Comparison of ENCODE assay signal across 23 mouse cellular contexts in the genomic region with DNA sequence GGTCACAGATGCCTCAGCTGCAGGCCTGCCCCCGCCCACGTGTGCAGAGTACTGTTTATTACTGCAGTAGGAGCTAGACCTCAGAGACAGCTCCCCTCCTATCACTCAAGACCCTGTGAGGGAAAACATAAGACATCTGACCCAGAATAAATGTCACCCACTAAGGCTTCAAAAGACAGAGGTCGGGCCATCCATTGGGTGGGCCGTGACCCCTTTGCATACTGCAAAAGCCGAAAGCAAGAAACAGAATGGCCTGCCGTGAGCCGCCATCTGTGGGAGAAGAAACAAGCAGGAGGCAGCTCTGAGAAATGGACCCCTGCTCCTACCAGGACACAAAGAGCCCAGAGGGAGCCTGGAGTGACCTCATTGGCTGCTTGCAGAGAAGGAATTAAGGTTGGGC. TPM values are rescaled to one million over a fixed set of nuclear protein-coding genes. Genes with fewer than 3 reads are reported as not detected.
A peak's percentile ranks its signal among the peaks of the same experiment; 100 is the strongest.
DNase-seq lines count a peak whose midpoint lies in the region; ATAC-seq lines count a peak whose summit lies in the region.
"Had no signal": no experiment of that assay in that cellular context is flagged by ENCODE, and none has a peak within 500 bp of the region (broad histone marks: within the 10 kb centered on the region; RNA-seq: fewer than 3 reads in every experiment).

No protein-coding gene starts in this region.

- H3K4me3 ChIP-seq in hindbrain, embryonic 10.5 days, result no peak overlapping the region
- H3K4me3 ChIP-seq in hindbrain, embryonic 11.5 days (ENCODE audit: low read depth, low read length), result no peak overlapping the region
- H3K4me3 ChIP-seq: embryonic facial prominence, embryonic 10.5 days; embryonic facial prominence, embryonic 12.5 days; forebrain, embryonic 13.5 days; forebrain, embryonic 15.5 days had no signal

- H3K4me2 ChIP-seq in hindbrain, embryonic 11.5 days (replicated peaks; ENCODE audit: low read depth, low read length), result no peak overlapping the region
- H3K4me2 ChIP-seq: embryonic facial prominence, embryonic 12.5 days; forebrain, embryonic 13.5 days; forebrain, embryonic 15.5 days had no signal

- peaks cover 23% of the 10 kb centered on the region for H3K4me1 ChIP-seq in hindbrain, embryonic 10.5 days (replicated peaks)
- H3K4me1 ChIP-seq in hindbrain, embryonic 11.5 days (replicated peaks; ENCODE audit: control insufficient read depth, insufficient read depth, low read length), result no peaks in the 10 kb centered on the region

- no peak overlapping the region for H3K27ac ChIP-seq in hindbrain, embryonic 10.5 days
- no peak overlapping the region for H3K27ac ChIP-seq in hindbrain, embryonic 11.5 days (ENCODE audit: low read depth, low read length)
- H3K27ac ChIP-seq: embryonic facial prominence, embryonic 10.5 days; embryonic facial prominence, embryonic 12.5 days; forebrain, embryonic 13.5 days; forebrain, embryonic 15.5 days had no signal

- no peak overlapping the region for H3K9ac ChIP-seq in hindbrain, embryonic 11.5 days (ENCODE audit: low read depth, low read length)
- H3K9ac ChIP-seq: embryonic facial prominence, embryonic 12.5 days; forebrain, embryonic 13.5 days; forebrain, embryonic 15.5 days; forebrain, postnatal 0 days had no signal

- H3K36me3 ChIP-seq in hindbrain, embryonic 10.5 days, result no peaks in the 10 kb centered on the region
- no peaks in the 10 kb centered on the region for H3K36me3 ChIP-seq in hindbrain, embryonic 11.5 days (ENCODE audit: control insufficient read depth, insufficient read depth, low read length)
- H3K36me3 ChIP-seq: embryonic facial prominence, embryonic 10.5 days; embryonic facial prominence, embryonic 12.5 days; forebrain, embryonic 15.5 days had no signal

- H3K27me3 ChIP-seq in hindbrain, embryonic 10.5 days (ENCODE audit: insufficient read depth, poor library complexity, severe bottlenecking), result peaks cover 36% of the 10 kb centered on the region
- no peaks in the 10 kb centered on the region; the same call in 1 of the 2 replicates for H3K27me3 ChIP-seq in hindbrain, embryonic 11.5 days (ENCODE audit: control insufficient read depth, insufficient read depth, low read length)

- peak; percentile 52 for DNase-seq in hindbrain, embryonic 10.5 days (ENCODE audit: low spot score)
- no peak for DNase-seq in hindbrain, embryonic 11.5 days (ENCODE audit: low spot score)
- peak; percentile 1 for DNase-seq in right cerebral cortex, postnatal 14 days
- DNase-seq in right cerebral cortex, postnatal 25 days, result no peak
- DNase-seq in embryo, embryonic 9.5 days (ENCODE audit: extremely low spot score), result peak; percentile 31
- no peak for DNase-seq in cerebellum, adult 11 months
- DNase-seq: adrenal gland, adult 2 months; adrenal gland, postnatal 10 days; adrenal gland, postnatal 25 days; cerebellum, adult 11-12 months; cerebellum, adult 2 months; cerebellum, adult 9-10 months; cerebellum, postnatal 10 days; cerebellum, postnatal 25 days; forebrain, postnatal 0 days had no signal

- H3K9me3 ChIP-seq in hindbrain, embryonic 10.5 days, result no peaks in the 10 kb centered on the region
- H3K9me3 ChIP-seq in hindbrain, embryonic 11.5 days (ENCODE audit: control insufficient read depth, low read length), result no peaks in the 10 kb centered on the region
- H3K9me3 ChIP-seq: embryonic facial prominence, embryonic 10.5 days; embryonic facial prominence, embryonic 12.5 days; forebrain, embryonic 13.5 days; forebrain, embryonic 15.5 days had no signal

- ATAC-seq in hindbrain, embryonic 11.5 days (ENCODE audit: low FRiP score), result no peak
- ATAC-seq: forebrain, embryonic 13.5 days; forebrain, embryonic 15.5 days; forebrain, postnatal 0 days had no signal

- WGBS in hindbrain, embryonic 10.5 days, result 36% methylated on average over 7 of the region's 7 CpGs
- WGBS in hindbrain, embryonic 11.5 days, result 30% methylated on average over 7 of the region's 7 CpGs

RNA-seq across cellular contexts. Expression of a gene that starts 5.3 kb away (rescaled TPM):
- polyA plus RNA-seq in hindbrain, embryonic 10.5 days (2016; fragmentation: Nextera tagmentation; extraction: Ambion mirVana), result 86.6 and 112 TPM in 2 replicates
- 44.4 and 54.5 TPM in 2 replicates for polyA plus RNA-seq in hindbrain, embryonic 11.5 days (2014; fragmentation: Nextera tagmentation; extraction: Ambion mirVana)

RNA-seq across cellular contexts. Expression of a gene that starts 23.3 kb away (rescaled TPM):
- polyA plus RNA-seq in hindbrain, embryonic 10.5 days (2016; fragmentation: Nextera tagmentation; extraction: Ambion mirVana), result 11.2 and 13.0 TPM in 2 replicates
- 9.1 and 9.3 TPM in 2 replicates for polyA plus RNA-seq in hindbrain, embryonic 11.5 days (2014; fragmentation: Nextera tagmentation; extraction: Ambion mirVana)

RNA-seq across cellular contexts. Expression of a gene that starts 29.5 kb away (rescaled TPM):
- polyA plus RNA-seq in hindbrain, embryonic 10.5 days (2016; fragmentation: Nextera tagmentation; extraction: Ambion mirVana), result not detected in 2 replicates
- polyA plus RNA-seq in hindbrain, embryonic 11.5 days (2014; fragmentation: Nextera tagmentation; extraction: Ambion mirVana), result not detected in 2 replicates
- polyA plus RNA-seq: adrenal gland, adult 2 months; C2C12; cerebellum, adult 2 months; cortical plate, adult 2 months; embryonic facial prominence, embryonic 10.5 days; embryonic facial prominence, embryonic 12.5 days; embryonic facial prominence, embryonic 14.5 days; forebrain, embryonic 11.5 days; forebrain, embryonic 13.5 days; forebrain, embryonic 15.5 days; forebrain, postnatal 0 days had no signal

Comparison
In these comparisons a context has a peak if more than half of its experiments do, and no peak if none do; other contexts are left out.
1. DNase-seq: peak in hindbrain, embryonic 10.5 days (single experiment), right cerebral cortex, postnatal 14 days (single experiment) and embryo, embryonic 9.5 days (single experiment); none in hindbrain, embryonic 11.5 days (single experiment), right cerebral cortex, postnatal 25 days (single experiment) and cerebellum, adult 11 months (single experiment).